Mouse (Mus musculus) gastrocnemius, postnatal 25 days (tissue): ENCODE results near the gene Gm45783. TPM values are rescaled to one million over a fixed set of nuclear protein-coding genes. Genes with fewer than 3 reads are reported as not detected.
"Not testable (repeated sequence)": the region's sequence is repeated elsewhere in the genome, so short reads cannot be mapped to it uniquely, and the experiment has no call there.

Experiments
- DNase-seq: peaks from one replicate; pipeline ENCODE4 v3.0.0; 2022
- long read RNA-seq, 2 experiments: library from polyadenylated mRNA; stranded (forward); transcript quantifications; one replicate each; pipeline ENCODE4 v2.0.0; 2021
- microRNA-seq, 2 experiments: library from miRNA; unstranded; fragments of <30 nt; microRNA quantifications; one replicate each; pipeline ENCODE4 v1.2.0; 2021; ENCODE audit warnings: borderline replicate concordance in 2 of 2
- total RNA-seq, 2 experiments: library from RNA; stranded (reverse); gene quantifications; 1 replicate in 1 of 2; 2 replicates in 1 of 2; pipeline ENCODE4 v1.2.3; 2021

Gm45783 gene
- total RNA-seq: not detected
- long read RNA-seq, experiment 1: 0 reads
- long read RNA-seq, experiment 2: 0 reads

GRCm38 (mm10) chr7:7374431-7374830, at the start of gene Gm45783:
Gene Gm45783, minus strand, starts transcription at chr7:7374573.
- not testable (repeated sequence) for DNase-seq

GRCm38 (mm10) chr7:7399603-7400002, 25.2 kb upstream of the Gm45783 start, which contains the start of gene Vmn2r31:
Gene Vmn2r31, minus strand, starts transcription at chr7:7399703.
- not testable (repeated sequence) for DNase-seq

- not testable (repeated sequence) for DNase-seq
Observed at GRCm38 (mm10) chr7:7337509-7337908, 36.9 kb downstream of the Gm45783 start, which contains the start of gene Vmn2r30. Gene Vmn2r30, minus strand, starts transcription at chr7:7337609.

- DNase-seq: peak; percentile 27
Observed at GRCm38 (mm10) chr7:7295595-7295994, 78.8 kb downstream of the Gm45783 start.

Small RNA genes within 50 kb of the gene (microRNA-seq; reads per million reads assigned to microRNA genes)
- 0 to 1.1 reads per million in 2 experiments for gene Mir5620

Other genes starting within 250 kb of the Gm45783 start
- gene Zfp773, start 237.8 kb downstream of the Gm45783 start, total RNA-seq: under 1 TPM; 0.35 to 0.77 TPM
- gene Zfp418, start 203.2 kb downstream of the Gm45783 start, total RNA-seq: 1 to 10 TPM; 1.2 to 1.6 TPM
- gene Zfp772, start 164.6 kb downstream of the Gm45783 start, total RNA-seq: 1 to 10 TPM; 1.5 to 1.6 TPM
- under 1 TPM in 1 of 2 experiments, not detected in 1; 0.13 TPM for gene Vmn2r29, start 127.2 kb downstream of the Gm45783 start, total RNA-seq
- 1 to 10 TPM in 1 of 2 experiments, under 1 TPM in 1; 0.99 to 2.2 TPM for gene Gm45844, start 96.3 kb downstream of the Gm45783 start, total RNA-seq
- gene Clcn4, start 73.7 kb downstream of the Gm45783 start, total RNA-seq: 10 to 100 TPM; 28.8 to 33.9 TPM
- under 1 TPM in 1 of 2 experiments, not detected in 1; 0.03 TPM for gene Vmn2r30, start 37.0 kb downstream of the Gm45783 start, total RNA-seq
- gene Vmn2r31, start 25.1 kb upstream of the Gm45783 start, total RNA-seq: not detected
- not detected for gene Vmn2r32, start 105.4 kb upstream of the Gm45783 start, total RNA-seq
- gene Vmn2r33, start 192.2 kb upstream of the Gm45783 start, total RNA-seq: not detected